Mouse (Mus musculus) liver, embryonic 13.5 days (tissue): ENCODE data around the gene Med9. TPM values are rescaled to one million over a fixed set of nuclear protein-coding genes. Genes with fewer than 3 reads are reported as not detected.

ENCODE experiments used
- ATAC-seq: fragments of 200-750 bp; cut with Nextera tagmentation; 2 replicates; pipeline ENCODE4 v1.8.0; 2017; ENCODE audit warnings: low read depth, mild to moderate bottlenecking, moderate number of reproducible peaks, moderate library complexity
- DNase-seq: peaks from one replicate; pipeline ENCODE4 v3.0.0; 2022
- H3K27ac ChIP-seq: fragments of 300-500 bp; sonication (generic); 2 replicates; pipeline ENCODE4 v1.5.1; 2015; ENCODE audit warnings: moderate library complexity, mild to moderate bottlenecking, inconsistent platforms
- H3K27me3 ChIP-seq: fragments of 300-500 bp; sonication (generic); 2 replicates; pipeline ENCODE4 v1.6.1; 2015; ENCODE audit warnings: mild to moderate bottlenecking, inconsistent platforms
- H3K36me3 ChIP-seq: fragments of 300-500 bp; sonication (generic); 2 replicates; pipeline ENCODE4 v1.6.1; 2015; ENCODE audit warnings: mild to moderate bottlenecking, inconsistent platforms
- H3K4me1 ChIP-seq: fragments of 300-500 bp; sonication (generic); replicated peaks from 2 replicates; pipeline ENCODE4 v1.6.1; 2015; ENCODE audit warnings: inconsistent platforms
- H3K4me2 ChIP-seq: fragments of 300-500 bp; sonication (generic); 2 replicates; pipeline ENCODE4 v1.6.1; 2015; ENCODE audit warnings: inconsistent platforms, mild to moderate bottlenecking, moderate library complexity
- H3K4me3 ChIP-seq: fragments of 300-500 bp; sonication (generic); replicated peaks from 2 replicates; pipeline ENCODE4 v1.5.1; 2015; ENCODE audit warnings: mild to moderate bottlenecking, inconsistent platforms
- H3K9ac ChIP-seq: fragments of 300-500 bp; sonication (generic); 2 replicates; pipeline ENCODE4 v1.6.1; 2015; ENCODE audit warnings: mild to moderate bottlenecking, inconsistent platforms
- H3K9me3 ChIP-seq: fragments of 300-500 bp; sonication (generic); replicated peaks from 2 replicates; pipeline ENCODE4 v1.6.1; 2016; ENCODE audit warnings: inconsistent platforms
- WGBS: fragments of 180-500 bp; shearing (Covaris S2); methylation state at CpG from one replicate; pipeline ENCODE4 v1.1.7; 2015; ENCODE audit not compliant: insufficient replicate concordance; 5-methylcytosine and 5-hydroxymethylcytosine counted together
- polyA plus RNA-seq: library from polyadenylated mRNA; unstranded; fragments of >200 nt; fragmentation: Nextera tagmentation; extraction: Ambion mirVana; gene quantifications from 2 replicates; pipeline ENCODE4 v1.2.1, GENCODE M21; 2015

The Med9 gene
- polyA plus RNA-seq: 26.2 and 26.8 TPM in 2 replicates

- peak within 1 kb of the TSS; percentile 96 for H3K4me3 ChIP-seq
- H3K4me2 ChIP-seq: peak within 1 kb of the TSS; percentile 80
- peak within 1 kb of the TSS; percentile 98 for H3K9ac ChIP-seq
- peaks cover 38% of the 10 kb centered on the region for H3K4me1 ChIP-seq
- no peaks in the 10 kb centered on the region for H3K36me3 ChIP-seq
- 2% methylated on average over 43 of the region's 43 CpGs for WGBS
- DNase-seq: peak; percentile 88
- H3K9me3 ChIP-seq: no peaks in the 10 kb centered on the region
- no peaks in the 10 kb centered on the region for H3K27me3 ChIP-seq
- ATAC-seq: peak; percentile 94
- H3K27ac ChIP-seq: peak within 1 kb of the TSS; percentile 85
Observed at GRCm38 (mm10) chr11:59947752-59948400, at the start of gene Med9. Gene Med9 (plus strand): TSS chr11:59948206.

GRCm38 (mm10) chr11:59899711-59900685 lies 48.0 kb upstream of the Med9 start:
- Histone ChIP-seq H3K27ac (no peak overlapping the region), H3K4me2 (no peak overlapping the region), H3K4me1 (peaks cover 3% of the 10 kb centered on the region; the same call in 1 of the 2 replicates), H3K4me3 (no peak overlapping the region), H3K27me3 (no peaks in the 10 kb centered on the region), H3K9ac (no peak overlapping the region), H3K36me3 (no peaks in the 10 kb centered on the region), H3K9me3 (no peaks in the 10 kb centered on the region)
- ATAC-seq: no peak
- DNase-seq: no peak
- WGBS: 56% methylated on average over 13 of the region's 13 CpGs

DNA sequence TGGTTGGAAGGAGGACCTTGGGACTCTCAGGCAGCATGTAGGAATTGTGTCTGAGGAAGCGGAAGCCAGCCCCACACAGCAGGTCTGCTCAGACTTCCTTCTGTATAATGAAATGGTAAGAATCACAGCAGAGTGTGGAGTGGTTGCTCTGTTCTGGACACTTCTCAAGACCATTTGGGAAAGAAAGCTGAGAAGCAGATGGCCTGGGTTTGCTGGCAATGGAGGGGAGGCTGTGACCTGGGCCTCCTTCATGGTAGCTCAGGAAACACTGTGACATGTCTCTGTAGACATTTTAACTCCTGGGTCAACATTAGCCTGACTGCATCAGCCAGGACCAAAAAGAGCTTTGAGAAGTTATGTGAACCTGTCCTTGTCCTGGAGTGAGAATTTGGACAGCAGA lies 47.0 kb upstream of the Med9 start:
- Histone ChIP-seq H3K27ac (0 out of 2 replicates have a peak overlapping the region, but pooled peaks have one; percentile 18), H3K36me3 (no peaks in the 10 kb centered on the region), H3K4me2 (no peak overlapping the region), H3K9ac (no peak overlapping the region), H3K4me1 (peaks cover 3% of the 10 kb centered on the region; the same call in 1 of the 2 replicates), H3K27me3 (no peaks in the 10 kb centered on the region), H3K9me3 (no peaks in the 10 kb centered on the region), H3K4me3 (no peak overlapping the region)
- no peak for ATAC-seq
- 84% methylated on average over 1 of the region's 1 CpGs for WGBS
- DNase-seq: no peak

GRCm38 (mm10) chr11:59902045-59902726 lies 45.8 kb upstream of the Med9 start:
- DNase-seq (no peak), ATAC-seq (no peak)
- H3K36me3 ChIP-seq: no peaks in the 10 kb centered on the region
- H3K4me2 ChIP-seq: no peak overlapping the region
- no peaks in the 10 kb centered on the region for H3K27me3 ChIP-seq
- no peak overlapping the region for H3K4me3 ChIP-seq
- H3K27ac ChIP-seq: no peak overlapping the region
- H3K9me3 ChIP-seq: no peaks in the 10 kb centered on the region
- no peak overlapping the region for H3K9ac ChIP-seq
- WGBS: 47% methylated on average over 8 of the region's 8 CpGs
- peaks cover 3% of the 10 kb centered on the region; the same call in 1 of the 2 replicates for H3K4me1 ChIP-seq

- no peak overlapping the region for H3K4me2 ChIP-seq
- H3K9ac ChIP-seq: no peak overlapping the region
- H3K36me3 ChIP-seq: no peaks in the 10 kb centered on the region
- H3K4me1 ChIP-seq: peaks cover 22% of the 10 kb centered on the region
- ATAC-seq: no peak
- 62% methylated on average over 6 of the region's 6 CpGs for WGBS
- DNase-seq: no peak
- H3K27ac ChIP-seq: no peak overlapping the region
- H3K9me3 ChIP-seq: no peaks in the 10 kb centered on the region
- H3K27me3 ChIP-seq: no peaks in the 10 kb centered on the region
- H3K4me3 ChIP-seq: no peak overlapping the region
Observed at GRCm38 (mm10) chr11:59906521-59907123, 41.4 kb upstream of the Med9 start.

- no peak for ATAC-seq
- H3K27ac ChIP-seq: no peak overlapping the region
Observed at GRCm38 (mm10) chr11:59908446-59908845, 39.6 kb upstream of the Med9 start.

DNA sequence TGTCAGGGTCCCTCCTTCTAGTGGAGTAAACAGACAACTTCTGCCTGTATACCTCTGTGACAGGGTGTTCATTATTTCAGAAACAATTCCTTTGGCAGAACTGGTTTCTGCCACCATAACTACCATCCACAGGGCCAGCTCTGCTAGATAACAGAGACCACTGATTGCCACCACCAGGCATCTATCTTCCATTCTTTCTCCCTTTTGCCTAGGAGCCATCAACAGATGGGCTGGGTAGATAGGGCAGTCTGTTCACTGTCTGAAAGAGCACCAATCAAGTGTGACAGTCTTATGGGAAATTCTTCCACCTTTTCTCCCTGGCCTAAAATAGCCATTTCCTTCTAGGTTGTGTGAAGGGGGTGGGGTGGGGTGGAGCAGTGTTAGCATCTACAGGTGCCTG lies 37.4 kb upstream of the Med9 start:
- Histone ChIP-seq H3K4me1 (peaks cover 18% of the 10 kb centered on the region), H3K4me3 (no peak overlapping the region), H3K36me3 (no peaks in the 10 kb centered on the region), H3K27ac (no peak overlapping the region), H3K9ac (no peak overlapping the region), H3K4me2 (no peak overlapping the region), H3K27me3 (no peaks in the 10 kb centered on the region), H3K9me3 (no peaks in the 10 kb centered on the region)
- DNase-seq: no peak
- no peak for ATAC-seq

More at GRCm38 (mm10) chr11:59908446-59908845, 39.6 kb upstream of the Med9 start:
- peaks cover 18% of the 10 kb centered on the region for H3K4me1 ChIP-seq
- no peaks in the 10 kb centered on the region for H3K9me3 ChIP-seq
- H3K36me3 ChIP-seq: no peaks in the 10 kb centered on the region
- DNase-seq: no peak
- H3K4me3 ChIP-seq: no peak overlapping the region
- H3K9ac ChIP-seq: no peak overlapping the region
- WGBS: 23% methylated on average over 3 of the region's 3 CpGs
- H3K27me3 ChIP-seq: no peaks in the 10 kb centered on the region
- H3K4me2 ChIP-seq: no peak overlapping the region

DNA sequence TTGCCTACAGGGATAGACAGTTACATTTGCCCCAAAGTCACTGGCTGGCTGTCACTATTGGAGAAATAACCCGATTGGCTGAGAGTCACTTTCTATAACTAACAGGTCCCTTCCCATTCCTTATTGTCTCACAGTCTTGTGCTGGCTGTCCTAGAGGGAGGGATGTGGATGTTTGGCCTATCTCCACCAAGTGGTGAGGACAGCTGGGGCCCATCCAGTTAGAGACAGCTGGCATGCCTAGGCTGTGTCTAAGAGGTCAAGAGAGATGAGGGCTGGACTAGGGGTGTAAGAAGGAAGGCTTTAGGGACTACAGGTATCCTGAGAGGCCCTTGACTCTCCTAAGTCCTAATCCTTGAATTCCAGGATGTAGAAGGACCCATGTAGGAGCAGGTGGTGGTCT lies 36.5 kb upstream of the Med9 start:
- DNase-seq (no peak), ATAC-seq (no peak)
- Histone ChIP-seq H3K36me3 (no peaks in the 10 kb centered on the region), H3K9me3 (no peaks in the 10 kb centered on the region), H3K27ac (no peak overlapping the region), H3K9ac (no peak overlapping the region), H3K4me1 (peaks cover 18% of the 10 kb centered on the region), H3K27me3 (no peaks in the 10 kb centered on the region), H3K4me2 (no peak overlapping the region), H3K4me3 (no peak overlapping the region)
- 63% methylated on average over 1 of the region's 1 CpGs for WGBS

GRCm38 (mm10) chr11:59913702-59914101 lies 34.3 kb upstream of the Med9 start:
- Histone ChIP-seq H3K9me3 (no peaks in the 10 kb centered on the region), H3K36me3 (no peaks in the 10 kb centered on the region), H3K9ac (no peak overlapping the region), H3K4me1 (peaks cover 20% of the 10 kb centered on the region), H3K27ac (no peak overlapping the region), H3K27me3 (no peaks in the 10 kb centered on the region), H3K4me2 (no peak overlapping the region), H3K4me3 (no peak overlapping the region)
- ATAC-seq (no peak), DNase-seq (no peak)
- WGBS: 62% methylated on average over 4 of the region's 4 CpGs

DNA sequence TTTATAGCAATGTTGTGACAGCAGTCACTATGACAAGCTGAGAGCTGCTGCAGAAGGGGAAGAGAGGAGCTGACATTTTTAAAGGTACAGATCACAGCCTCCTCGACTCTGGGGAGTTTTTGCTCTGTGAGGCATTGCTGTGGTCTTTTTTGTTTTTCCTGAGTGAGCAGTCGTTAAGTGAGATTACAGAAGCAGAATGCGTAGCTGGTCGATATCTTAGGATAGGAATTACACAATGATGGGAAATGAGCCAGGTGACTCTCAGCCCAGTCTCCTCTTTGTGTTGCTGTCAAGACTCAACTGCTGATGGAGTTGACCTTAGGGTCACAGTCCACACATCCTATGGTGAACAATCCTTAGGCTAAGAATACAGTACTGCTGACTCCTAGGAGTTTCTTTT lies 30.0 kb upstream of the Med9 start:
- DNase-seq: no peak
- WGBS: 11% methylated on average over 4 of the region's 4 CpGs

GRCm38 (mm10) chr11:59919401-59919800 lies 28.6 kb upstream of the Med9 start:
- peaks cover 50% of the 10 kb centered on the region for H3K4me1 ChIP-seq
- 18% methylated on average over 3 of the region's 3 CpGs for WGBS
- DNase-seq (no peak), ATAC-seq (peak; percentile 72)
- no peaks in the 10 kb centered on the region for H3K9me3 ChIP-seq
- H3K27ac ChIP-seq: peak overlapping the region; percentile 67
- H3K4me3 ChIP-seq: no peak overlapping the region
- peak overlapping the region; percentile 45 for H3K4me2 ChIP-seq
- 0 out of 2 replicates have a peak overlapping the region, but pooled peaks have one; percentile 22 for H3K9ac ChIP-seq
- H3K27me3 ChIP-seq: no peaks in the 10 kb centered on the region
- H3K36me3 ChIP-seq: no peaks in the 10 kb centered on the region

More for the DNA sequence above, 30.0 kb upstream of the Med9 start:
- Histone ChIP-seq H3K4me1 (peaks cover 44% of the 10 kb centered on the region), H3K27me3 (no peaks in the 10 kb centered on the region), H3K9me3 (no peaks in the 10 kb centered on the region), H3K4me3 (no peak overlapping the region), H3K4me2 (no peak overlapping the region), H3K27ac (no peak overlapping the region; the same call in 1 of the 2 replicates), H3K9ac (no peak overlapping the region), H3K36me3 (no peaks in the 10 kb centered on the region)
- ATAC-seq: no peak
